ENCODE assay signal across 18 mouse cellular contexts in the genomic region with DNA sequence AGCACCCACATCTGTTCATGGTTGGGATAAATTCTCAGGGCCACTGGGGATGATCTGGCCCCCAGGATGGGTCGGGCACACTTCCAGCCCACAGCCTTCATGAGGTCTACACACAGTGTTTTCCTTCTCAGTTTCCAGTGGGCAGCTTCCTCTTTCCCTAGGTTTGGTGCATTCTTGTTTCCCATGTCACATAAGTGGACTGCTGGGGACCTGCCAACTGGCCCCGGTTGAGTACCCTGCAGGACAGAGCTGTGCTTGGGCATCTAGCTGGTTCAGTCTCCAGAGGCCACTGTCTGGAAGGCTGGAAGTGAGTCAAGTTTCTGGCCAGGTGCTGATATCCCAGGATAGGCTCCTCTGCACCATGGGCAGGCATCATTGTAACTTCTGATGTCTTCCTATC. TPM values are rescaled to one million over a fixed set of nuclear protein-coding genes. Genes with fewer than 3 reads are reported as not detected.
DNase-seq lines count a peak whose midpoint lies in the region; ATAC-seq and TF ChIP-seq lines count a peak whose summit lies in the region.
"Had no signal": no experiment of that assay in that cellular context is flagged by ENCODE, and none has a peak within 500 bp of the region (broad histone marks: within the 10 kb centered on the region; RNA-seq: fewer than 3 reads in every experiment).

No protein-coding gene starts in this region.

- no peak overlapping the region for H3K27ac ChIP-seq in gastrocnemius, adult 2 months
- H3K27ac ChIP-seq: embryonic facial prominence, embryonic 12.5 days; forebrain, embryonic 15.5 days; hindbrain, embryonic 13.5 days; limb, embryonic 10.5 days; lung, embryonic 15.5 days; midbrain, embryonic 10.5 days; stomach, postnatal 0 days had no signal

- no peak for TF ChIP-seq CTCF in gastrocnemius, adult 2 months (IDR thresholded peaks at IDR 0.05)
- TF ChIP-seq CTCF in lung, adult 2 months (IDR thresholded peaks at IDR 0.05; ENCODE audit: insufficient read depth, low read length): no peak

- no peak overlapping the region for H3K4me3 ChIP-seq in gastrocnemius, adult 2 months
- no peak overlapping the region for H3K4me3 ChIP-seq in lung, adult 2 months (replicated peaks; ENCODE audit: extremely low read depth, low read depth, low read length)
- H3K4me3 ChIP-seq: embryonic facial prominence, embryonic 12.5 days; forebrain, embryonic 15.5 days; hindbrain, embryonic 13.5 days; limb, embryonic 10.5 days; lung, embryonic 15.5 days; midbrain, embryonic 10.5 days had no signal

- WGBS in lung, adult 2 months: 60% methylated on average over 2 of the region's 2 CpGs

- intact Hi-C loops in gastrocnemius, adult 2 months (cut with DNase I): no loop called here

- 0 out of 2 replicates have a peak, but pooled peaks have one; percentile 43 for ATAC-seq in megakaryocyte, adult 5-6 weeks (ENCODE audit: poor library complexity, severe bottlenecking)
- ATAC-seq: forebrain, embryonic 15.5 days had no signal

- no peaks in the 10 kb centered on the region for H3K4me1 ChIP-seq in lung, adult 2 months (ENCODE audit: control insufficient read depth, insufficient read depth, low read length)
- H3K4me1 ChIP-seq: embryonic facial prominence, embryonic 12.5 days; hindbrain, embryonic 13.5 days; midbrain, embryonic 10.5 days had no signal

- peak; percentile 19 for DNase-seq in gastrocnemius, adult 2 months
- DNase-seq in gastrocnemius, adult 18-20 months (ENCODE audit: low spot score): no peak
- peak; percentile 26 to 53 for DNase-seq in lung, adult 18-20 months
- DNase-seq in lung, adult 2 months: no peak
- DNase-seq in kidney, postnatal 4 days: peak; percentile 17 to 35
- no peak for DNase-seq in cerebellum, adult 11 months
- no peak for DNase-seq in urinary bladder, postnatal 10 days (ENCODE audit: low spot score)
- DNase-seq: cerebellum, adult 8-10 months; gastrocnemius, postnatal 36 days; retina, postnatal 1 day had no signal

- TF ChIP-seq POLR2A in lung, adult 2 months (IDR thresholded peaks at IDR 0.05; ENCODE audit: borderline replicate concordance, extremely low read depth, low read depth, low read length): no peak

RNA-seq across cellular contexts. Expression of a gene that starts 29.5 kb away (rescaled TPM):
- total RNA-seq in gastrocnemius, adult 2 months (2021): 10 to 100 TPM in 1 of 2 experiments, 1 to 10 TPM in 1; 8.3 to 11.4 TPM
- total RNA-seq in gastrocnemius, adult 18-20 months (2021): 1 to 10 TPM; 6.8 to 8.5 TPM
- polyA plus RNA-seq in lung, adult 2 months (2012; rRNA removed): 53.1 and 62.3 TPM in 2 replicates
- 58.4 and 60.3 TPM in 2 replicates for total RNA-seq in megakaryocyte, adult 5-6 weeks (2015)
- total RNA-seq in megakaryocyte, adult 5-6 weeks (2017): 22.7 and 26.5 TPM in 2 replicates

Comparison
In these comparisons a context has a peak if more than half of its experiments do, and no peak if none do; other contexts are left out.
1. DNase-seq: peak in gastrocnemius, adult 2 months (single experiment), lung, adult 18-20 months (2 of 2) and kidney, postnatal 4 days (2 of 2); none in gastrocnemius, adult 18-20 months (single experiment), lung, adult 2 months (single experiment), cerebellum, adult 11 months (single experiment) and urinary bladder, postnatal 10 days (single experiment).